19 mouse cellular contexts compared by ENCODE assay signal in genomic region chr11:22875279-22875678, GRCm38 (mm10). TPM values are rescaled to one million over a fixed set of nuclear protein-coding genes. Genes with fewer than 3 reads are reported as not detected.
DNase-seq lines count a peak whose midpoint lies in the region; ATAC-seq and TF ChIP-seq lines count a peak whose summit lies in the region.
"Had no signal": no experiment of that assay in that cellular context is flagged by ENCODE, and none has a peak within 500 bp of the region (broad histone marks: within the 10 kb centered on the region; RNA-seq: fewer than 3 reads in every experiment).

No protein-coding gene starts in this region.

- no peak for ATAC-seq in embryonic facial prominence, embryonic 15.5 days (ENCODE audit: insufficient number of reproducible peaks, low FRiP score, low TSS enrichment, low read depth)
- peak; percentile 78 for ATAC-seq in midbrain, embryonic 14.5 days (ENCODE audit: low FRiP score, low TSS enrichment)
- no peak for ATAC-seq in kidney, embryonic 14.5 days (ENCODE audit: low FRiP score, low TSS enrichment)
- ATAC-seq: intestine, embryonic 16.5 days had no signal

- no peak overlapping the region for H3K9ac ChIP-seq in embryonic facial prominence, embryonic 15.5 days
- no peak overlapping the region for H3K9ac ChIP-seq in midbrain, embryonic 14.5 days (replicated peaks; ENCODE audit: low read length)
- H3K9ac ChIP-seq in kidney, embryonic 14.5 days (ENCODE audit: low read depth, low read length): no peak overlapping the region
- H3K9ac ChIP-seq: lung, embryonic 14.5 days had no signal

- H3K4me1 ChIP-seq in embryonic facial prominence, embryonic 15.5 days: peaks cover 15% of the 10 kb centered on the region; the same call in 1 of the 2 replicates
- H3K4me1 ChIP-seq in midbrain, embryonic 14.5 days (ENCODE audit: control insufficient read depth, insufficient read depth, low read length): peaks cover 23% of the 10 kb centered on the region
- H3K4me1 ChIP-seq in kidney, embryonic 14.5 days (ENCODE audit: control insufficient read depth, insufficient read depth, low read length): peaks cover 5% of the 10 kb centered on the region

- H3K4me2 ChIP-seq in embryonic facial prominence, embryonic 15.5 days (replicated peaks): no peak overlapping the region
- no peak overlapping the region for H3K4me2 ChIP-seq in midbrain, embryonic 14.5 days (ENCODE audit: low read length)
- H3K4me2 ChIP-seq in kidney, embryonic 14.5 days (replicated peaks; ENCODE audit: low read depth, low read length): no peak overlapping the region
- H3K4me2 ChIP-seq: liver, embryonic 11.5 days; lung, embryonic 14.5 days had no signal

- no peak overlapping the region for H3K4me3 ChIP-seq in gastrocnemius, adult 2 months
- no peak overlapping the region for H3K4me3 ChIP-seq in embryonic facial prominence, embryonic 15.5 days (replicated peaks)
- no peak overlapping the region for H3K4me3 ChIP-seq in midbrain, embryonic 14.5 days (replicated peaks; ENCODE audit: low read depth, low read length)
- no peak overlapping the region for H3K4me3 ChIP-seq in kidney, embryonic 14.5 days (ENCODE audit: low read length)
- H3K4me3 ChIP-seq: erythroblast, embryonic 14.5 days had no signal

- no peak for TF ChIP-seq CTCF in gastrocnemius, adult 2 months (IDR thresholded peaks at IDR 0.05)

- H3K9me3 ChIP-seq in embryonic facial prominence, embryonic 15.5 days (replicated peaks): no peaks in the 10 kb centered on the region
- H3K9me3 ChIP-seq in midbrain, embryonic 14.5 days (ENCODE audit: control insufficient read depth, low read length): no peaks in the 10 kb centered on the region
- H3K9me3 ChIP-seq in kidney, embryonic 14.5 days (ENCODE audit: control insufficient read depth, low read length): no peaks in the 10 kb centered on the region

- 0 out of 2 replicates have a peak overlapping the region, but pooled peaks have one; percentile 8 for H3K27ac ChIP-seq in gastrocnemius, adult 2 months
- peak overlapping the region; percentile 55; the same call in 1 of the 2 replicates for H3K27ac ChIP-seq in embryonic facial prominence, embryonic 15.5 days (replicated peaks)
- H3K27ac ChIP-seq in midbrain, embryonic 14.5 days (replicated peaks; ENCODE audit: low read depth, low read length): peak overlapping the region; percentile 76
- no peak overlapping the region for H3K27ac ChIP-seq in kidney, embryonic 14.5 days (ENCODE audit: low read depth, low read length)
- H3K27ac ChIP-seq: macrophage had no signal

- no peak for DNase-seq in gastrocnemius, adult 2 months
- no peak for DNase-seq in gastrocnemius, adult 8-10 months (ENCODE audit: low spot score in 2 of 2)
- peak; percentile 58 for DNase-seq in brain, adult 2 months (ENCODE audit: low read depth, low spot score)
- DNase-seq in midbrain, embryonic 14.5 days: peak; percentile 69
- no peak for DNase-seq in heart, postnatal 10 days
- DNase-seq in spleen, postnatal 36 days (ENCODE audit: low spot score in 2 of 2): no peak
- DNase-seq: B cell, adult 2 months; cerebellum, adult 2 months; gastrocnemius, postnatal 10 days; heart, postnatal 14 days; kidney, postnatal 14 days; lung, embryonic 14.5 days; right cerebral cortex, postnatal 25 days had no signal

- WGBS in embryonic facial prominence, embryonic 15.5 days: 46% methylated on average over 4 of the region's 4 CpGs
- 27% methylated on average over 4 of the region's 4 CpGs for WGBS in midbrain, embryonic 14.5 days
- 80% methylated on average over 4 of the region's 4 CpGs for WGBS in kidney, embryonic 14.5 days

- intact Hi-C loops in gastrocnemius, adult 2 months (cut with DNase I): no loop called here
- intact Hi-C loops in heart, postnatal 10 days (cut with DNase I): no loop called here

- H3K36me3 ChIP-seq in embryonic facial prominence, embryonic 15.5 days: no peaks in the 10 kb centered on the region
- H3K36me3 ChIP-seq in midbrain, embryonic 14.5 days (ENCODE audit: control insufficient read depth, insufficient read depth, low read length): no peaks in the 10 kb centered on the region
- no peaks in the 10 kb centered on the region for H3K36me3 ChIP-seq in kidney, embryonic 14.5 days (ENCODE audit: control insufficient read depth, insufficient read depth, low read length)

- H3K27me3 ChIP-seq in embryonic facial prominence, embryonic 15.5 days: no peaks in the 10 kb centered on the region
- H3K27me3 ChIP-seq in midbrain, embryonic 14.5 days (ENCODE audit: control insufficient read depth, insufficient read depth, low read length): no peaks in the 10 kb centered on the region
- H3K27me3 ChIP-seq in kidney, embryonic 14.5 days (ENCODE audit: control insufficient read depth, insufficient read depth, low read length): no peaks in the 10 kb centered on the region

RNA-seq across cellular contexts. Expression of gene B3gnt2, which starts 14.5 kb away (rescaled TPM):
- 1 to 10 TPM; 1.6 to 2.1 TPM for total RNA-seq in gastrocnemius, adult 2 months (2021)
- 1 to 10 TPM; 1.0 to 1.7 (median 1.2) TPM for total RNA-seq in gastrocnemius, adult 8-10 months (2022)
- polyA plus RNA-seq in embryonic facial prominence, embryonic 15.5 days (2015; fragmentation: Nextera tagmentation; extraction: Ambion mirVana): 9.1 and 11.7 TPM in 2 replicates
- polyA plus RNA-seq in midbrain, embryonic 14.5 days (2014; fragmentation: Nextera tagmentation; extraction: Ambion mirVana): 1.3 and 2.6 TPM in 2 replicates
- 1 to 10 TPM; 6.5 to 8.3 TPM for total RNA-seq in heart, postnatal 10 days (2021)
- polyA plus RNA-seq in kidney, embryonic 14.5 days (2014; fragmentation: Nextera tagmentation; extraction: Ambion mirVana): 4.6 and 9.1 TPM in 2 replicates

Comparison
In these comparisons a context has a peak if more than half of its experiments do, and no peak if none do; other contexts are left out.
1. DNase-seq: peak in brain, adult 2 months (single experiment) and midbrain, embryonic 14.5 days (single experiment); none in gastrocnemius, adult 2 months (single experiment), gastrocnemius, adult 8-10 months (0 of 2), heart, postnatal 10 days (0 of 2) and spleen, postnatal 36 days (0 of 2).